Mouse (Mus musculus) kidney, embryonic 14.5 days (tissue): Measurements from ENCODE around the gene Asic3. TPM values are rescaled to one million over a fixed set of nuclear protein-coding genes. Genes with fewer than 3 reads are reported as not detected.
"Not testable (repeated sequence)": the region's sequence is repeated elsewhere in the genome, so short reads cannot be mapped to it uniquely, and the experiment has no call there.

ENCODE experiments used
- ATAC-seq: fragments of 200-750 bp; cut with Nextera tagmentation; 2 replicates; pipeline ENCODE4 v1.8.0; 2017; ENCODE audit warnings: moderate number of reproducible peaks, mild to moderate bottlenecking, moderate TSS enrichment, moderate library complexity; ENCODE audit not compliant: low FRiP score, low TSS enrichment
- H3K27ac ChIP-seq: fragments of 300-500 bp; sonication (generic); 2 replicates; pipeline ENCODE4 v1.5.1; 2014; ENCODE audit warnings: low read depth, mild to moderate bottlenecking, low read length, moderate library complexity, mixed read lengths
- H3K27me3 ChIP-seq: fragments of 300-500 bp; sonication (generic); 2 replicates; pipeline ENCODE4 v1.6.1; 2014; ENCODE audit warnings: mild to moderate bottlenecking, low read length; ENCODE audit not compliant: control insufficient read depth, insufficient read depth
- H3K36me3 ChIP-seq: fragments of 300-500 bp; sonication (generic); 2 replicates; pipeline ENCODE4 v1.6.1; 2014; ENCODE audit warnings: low read length, mixed read lengths; ENCODE audit not compliant: control insufficient read depth, insufficient read depth
- H3K4me1 ChIP-seq: fragments of 300-500 bp; sonication (generic); 2 replicates; pipeline ENCODE4 v1.6.1; 2014; ENCODE audit warnings: low read length, mixed read lengths; ENCODE audit not compliant: control insufficient read depth, insufficient read depth
- H3K4me2 ChIP-seq: fragments of 300-500 bp; sonication (generic); replicated peaks from 2 replicates; pipeline ENCODE4 v1.6.1; 2014; ENCODE audit warnings: low read depth, mild to moderate bottlenecking, low read length
- H3K4me3 ChIP-seq: fragments of 300-500 bp; sonication (generic); 2 replicates; pipeline ENCODE4 v1.5.1; 2014; ENCODE audit warnings: mild to moderate bottlenecking, low read length
- H3K9ac ChIP-seq: fragments of 300-500 bp; sonication (generic); 2 replicates; pipeline ENCODE4 v1.6.1; 2014; ENCODE audit warnings: low read depth, mild to moderate bottlenecking, low read length, moderate library complexity
- H3K9me3 ChIP-seq: fragments of 300-500 bp; sonication (generic); 2 replicates; pipeline ENCODE4 v1.6.1; 2016; ENCODE audit warnings: low read length; ENCODE audit not compliant: control insufficient read depth
- WGBS: fragments of 180-500 bp; shearing (Covaris S2); extraction: QIAGEN DNeasy Blood & Tissue Kit; methylation state at CpG from one replicate; pipeline ENCODE4 v1.1.7; 2014; 5-methylcytosine and 5-hydroxymethylcytosine counted together
- polyA plus RNA-seq: library from polyadenylated mRNA; unstranded; fragments of >200 nt; fragmentation: Nextera tagmentation; extraction: Ambion mirVana; gene quantifications from 2 replicates; pipeline ENCODE4 v1.2.1, GENCODE M21; 2014

The Asic3 gene
- polyA plus RNA-seq, 1 experiment from 2014 or later: 0.60 TPM

GRCm38 (mm10) chr5:24393392-24393997 lies 19.7 kb upstream of the Asic3 start, which contains the start of gene Abcb8:
Abcb8 (plus strand) TSS chr5:24393663.
- Histone ChIP-seq H3K9ac (peak within 1 kb of the TSS; percentile 55), H3K36me3 (no peaks in the 10 kb centered on the region), H3K4me1 (peaks cover 8% of the 10 kb centered on the region), H3K27me3 (peaks cover 3% of the 10 kb centered on the region; the same call in 1 of the 2 replicates), H3K27ac (peak within 1 kb of the TSS; percentile 67; the same call in 1 of the 2 replicates), H3K4me2 (peak within 1 kb of the TSS; percentile 37), H3K9me3 (no peaks in the 10 kb centered on the region), H3K4me3 (peak within 1 kb of the TSS; percentile 54)
- no peak for ATAC-seq
- 25% methylated on average over 7 of the region's 7 CpGs for WGBS

- ATAC-seq: peak; percentile 97
- peak overlapping the region; percentile 55 for H3K9ac ChIP-seq
- no peaks in the 10 kb centered on the region for H3K36me3 ChIP-seq
- H3K4me3 ChIP-seq: peak overlapping the region; percentile 54
- H3K27me3 ChIP-seq: no peaks in the 10 kb centered on the region
- H3K9me3 ChIP-seq: no peaks in the 10 kb centered on the region
- H3K27ac ChIP-seq: peak overlapping the region; percentile 67; the same call in 1 of the 2 replicates
- peaks cover 8% of the 10 kb centered on the region for H3K4me1 ChIP-seq
- WGBS: under 1% methylated on average over 36 of the region's 36 CpGs
- H3K4me2 ChIP-seq: peak overlapping the region; percentile 37
Measured at GRCm38 (mm10) chr5:24394165-24394894, 18.9 kb upstream of the Asic3 start.

- 86% methylated on average over 6 of the region's 6 CpGs for WGBS
Measured at GRCm38 (mm10) chr5:24396254-24396653, 16.9 kb upstream of the Asic3 start.

GRCm38 (mm10) chr5:24399686-24400085 lies 13.5 kb upstream of the Asic3 start:
- Histone ChIP-seq H3K9me3 (no peaks in the 10 kb centered on the region), H3K4me2 (no peak overlapping the region), H3K27me3 (no peaks in the 10 kb centered on the region), H3K4me1 (peaks cover 4% of the 10 kb centered on the region; the same call in 1 of the 2 replicates), H3K9ac (no peak overlapping the region), H3K4me3 (no peak overlapping the region), H3K27ac (no peak overlapping the region), H3K36me3 (peaks cover 33% of the 10 kb centered on the region; the same call in 1 of the 2 replicates)
- 89% methylated on average over 10 of the region's 10 CpGs for WGBS
- no peak for ATAC-seq

More at GRCm38 (mm10) chr5:24396254-24396653, 16.9 kb upstream of the Asic3 start:
- H3K36me3 ChIP-seq: peaks cover 11% of the 10 kb centered on the region; the same call in 1 of the 2 replicates
- not testable (repeated sequence) for ATAC-seq, H3K4me1 ChIP-seq, H3K9me3 ChIP-seq, H3K27me3 ChIP-seq, H3K4me3 ChIP-seq, H3K4me2 ChIP-seq, H3K27ac ChIP-seq, H3K9ac ChIP-seq

GRCm38 (mm10) chr5:24400362-24400761 lies 12.8 kb upstream of the Asic3 start:
- Histone ChIP-seq H3K9ac (no peak overlapping the region), H3K4me1 (no peaks in the 10 kb centered on the region), H3K36me3 (peaks cover 33% of the 10 kb centered on the region; the same call in 1 of the 2 replicates), H3K27ac (no peak overlapping the region), H3K27me3 (no peaks in the 10 kb centered on the region), H3K4me3 (no peak overlapping the region), H3K4me2 (no peak overlapping the region), H3K9me3 (no peaks in the 10 kb centered on the region)
- no peak for ATAC-seq
- 93% methylated on average over 11 of the region's 11 CpGs for WGBS

GRCm38 (mm10) chr5:24400911-24401605 lies 12.1 kb upstream of the Asic3 start:
- H3K4me2 ChIP-seq: no peak overlapping the region
- H3K36me3 ChIP-seq: peaks cover 33% of the 10 kb centered on the region; the same call in 1 of the 2 replicates
- H3K9me3 ChIP-seq: no peaks in the 10 kb centered on the region
- WGBS: 87% methylated on average over 5 of the region's 5 CpGs
- H3K27ac ChIP-seq: no peak overlapping the region
- no peak overlapping the region for H3K9ac ChIP-seq
- H3K27me3 ChIP-seq: no peaks in the 10 kb centered on the region
- no peak overlapping the region for H3K4me3 ChIP-seq
- H3K4me1 ChIP-seq: no peaks in the 10 kb centered on the region
- ATAC-seq: no peak

- H3K4me2 ChIP-seq: no peak overlapping the region
- H3K9ac ChIP-seq: no peak overlapping the region
- peaks cover 41% of the 10 kb centered on the region; the same call in 1 of the 2 replicates for H3K36me3 ChIP-seq
- no peak for ATAC-seq
- no peaks in the 10 kb centered on the region for H3K9me3 ChIP-seq
- no peaks in the 10 kb centered on the region for H3K4me1 ChIP-seq
- WGBS: 86% methylated on average over 9 of the region's 9 CpGs
- no peak overlapping the region for H3K4me3 ChIP-seq
- H3K27ac ChIP-seq: no peak overlapping the region
- H3K27me3 ChIP-seq: no peaks in the 10 kb centered on the region
Measured at GRCm38 (mm10) chr5:24401969-24402368, 11.2 kb upstream of the Asic3 start.

GRCm38 (mm10) chr5:24404594-24405360 lies 8.4 kb upstream of the Asic3 start:
- no peak overlapping the region for H3K9ac ChIP-seq
- H3K4me2 ChIP-seq: no peak overlapping the region
- no peak for ATAC-seq
- H3K36me3 ChIP-seq: peaks cover 57% of the 10 kb centered on the region
- H3K4me3 ChIP-seq: no peak overlapping the region
- H3K9me3 ChIP-seq: no peaks in the 10 kb centered on the region
- no peak overlapping the region for H3K27ac ChIP-seq
- WGBS: 76% methylated on average over 6 of the region's 6 CpGs
- H3K27me3 ChIP-seq: no peaks in the 10 kb centered on the region
- no peaks in the 10 kb centered on the region for H3K4me1 ChIP-seq
